Mouse (Mus musculus): ENCODE measurements around the gene Gm3127.
"Not testable (repeated sequence)": the region's sequence is repeated elsewhere in the genome, so short reads cannot be mapped to it uniquely, and the experiment has no call there.

Gm3127 gene

GRCm38 (mm10) chr14:4164730-4165129 is at the start of gene Gm3127:
Gene Gm3127, plus strand, starts transcription at chr14:4165030.
- DNase-seq, result not testable (repeated sequence)

GRCm38 (mm10) chr14:4141646-4142045 is 23.2 kb upstream of the Gm3127 start:
- not testable (repeated sequence) for DNase-seq

- not testable (repeated sequence) for DNase-seq
Observed at GRCm38 (mm10) chr14:4182030-4182429, 17.2 kb downstream of the Gm3127 start.

- DNase-seq, result not testable (repeated sequence)
Observed at GRCm38 (mm10) chr14:4182491-4183210, 17.8 kb downstream of the Gm3127 start, which contains the start of gene Gm2974. Gene Gm2974, plus strand, starts transcription at chr14:4182576.

- not testable (repeated sequence) for DNase-seq
Observed at GRCm38 (mm10) chr14:4183375-4183774, 18.5 kb downstream of the Gm3127 start.
